In the genomic region with DNA sequence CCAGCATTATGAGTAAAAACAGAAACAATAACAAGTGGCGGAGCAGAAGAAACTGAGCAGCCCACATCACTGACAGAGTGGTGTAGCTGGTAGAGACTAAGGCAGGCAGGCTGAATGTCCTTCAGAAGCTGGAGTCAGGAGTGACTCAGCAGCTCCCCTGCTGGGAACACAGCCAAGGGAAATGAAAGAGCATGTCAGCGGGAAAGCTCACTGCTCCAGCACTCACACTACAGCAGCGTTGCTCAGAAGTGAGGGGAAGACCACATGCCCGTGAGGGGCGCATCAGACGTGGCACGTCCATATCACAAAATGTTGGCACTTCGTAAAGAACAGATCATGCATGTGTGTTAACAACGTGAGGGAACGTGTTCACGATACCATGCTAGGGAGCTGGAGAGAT, we compare ENCODE assay signal across 8 mouse cellular contexts. TPM values are rescaled to one million over a fixed set of nuclear protein-coding genes. Genes with fewer than 3 reads are reported as not detected.
DNase-seq lines count a peak whose midpoint lies in the region; ATAC-seq and TF ChIP-seq lines count a peak whose summit lies in the region.

No protein-coding gene starts in this region.

- no peaks in the 10 kb centered on the region for H3K27me3 ChIP-seq in MEL (ENCODE audit: control insufficient read depth in 1 of 2, insufficient read depth in 2 of 2, low read length in 2 of 2)
- peaks cover 39% of the 10 kb centered on the region for H3K27me3 ChIP-seq in hindbrain, embryonic 12.5 days

- peak overlapping the region; percentile 82 for H3K27ac ChIP-seq in MEL (ENCODE audit: control insufficient read depth, low read depth, low read length)
- H3K27ac ChIP-seq in hindbrain, embryonic 12.5 days, result no peak overlapping the region; the same call in 1 of the 2 replicates

- 0 out of 6 replicates have a peak, but pooled peaks of 1 of the 3 experiments have one; percentile 8 for TF ChIP-seq CTCF in MEL (IDR thresholded peaks at IDR 0.05 in 2 of 3, conservative IDR thresholded peaks at IDR 0.05 in 1 of 3; ENCODE audit: control insufficient read depth in 1 of 3, insufficient read depth in 1 of 3, low read depth in 2 of 3, low read length in 3 of 3, poor library complexity in 1 of 3, severe bottlenecking in 1 of 3)

- WGBS in hindbrain, embryonic 12.5 days, result 27% methylated on average over 11 of the region's 11 CpGs

- peak; percentile 47 for ATAC-seq in hindbrain, embryonic 12.5 days (ENCODE audit: low FRiP score)

- TF ChIP-seq EP300 in MEL (IDR thresholded peaks at IDR 0.05; ENCODE audit: low read depth in 1 of 2, low read length in 2 of 2), result no peak; a peak in 1 of 4 replicates

- TF ChIP-seq RAD21 in MEL (IDR thresholded peaks at IDR 0.05; ENCODE audit: low read depth, low read length), result no peak

- H3K4me2 ChIP-seq in hindbrain, embryonic 12.5 days (replicated peaks), result no peak overlapping the region; the same call in 1 of the 2 replicates

- H3K4me3 ChIP-seq in MEL (ENCODE audit: control insufficient read depth in 1 of 2, insufficient read depth in 1 of 2, low read depth in 2 of 2, low read length in 2 of 2), result peak overlapping the region; percentile 45 to 63
- no peak overlapping the region for H3K4me3 ChIP-seq in hindbrain, embryonic 12.5 days

- peak; percentile 89 for DNase-seq in MEL (ENCODE audit: low read depth, low spot score)
- peak; percentile 77 to 84 for DNase-seq in cerebellum, adult 18-20 months
- DNase-seq in frontal cortex, postnatal 10 days (ENCODE audit: low spot score in 2 of 2), result peak; percentile 72 to 75
- peak; percentile 49 to 56 for DNase-seq in layer of hippocampus, postnatal 25 days (ENCODE audit: extremely low spot score in 1 of 2, low spot score in 1 of 2)
- peak; percentile 86 for DNase-seq in lung, postnatal 14 days
- DNase-seq in retina, embryonic 14.5 days (ENCODE audit: low spot score), result peak; percentile 70
- DNase-seq in thymus, postnatal 4 days, result peak; percentile 55

- peaks cover 0 to 8% of the 10 kb centered on the region in 2 experiments; a peak in 2 of 4 replicates for H3K36me3 ChIP-seq in MEL (ENCODE audit: control insufficient read depth in 1 of 2, insufficient read depth in 2 of 2, low read length in 2 of 2)
- H3K36me3 ChIP-seq in hindbrain, embryonic 12.5 days, result no peaks in the 10 kb centered on the region

- peaks cover 6 to 8% of the 10 kb centered on the region in 2 experiments; a peak in 3 of 4 replicates for H3K4me1 ChIP-seq in MEL (ENCODE audit: control insufficient read depth in 1 of 2, insufficient read depth in 2 of 2, low read length in 2 of 2)
- peaks cover 28% of the 10 kb centered on the region for H3K4me1 ChIP-seq in hindbrain, embryonic 12.5 days

- peak in 1 of 2 experiments; percentile 45; a peak in 1 of 4 replicates for TF ChIP-seq POLR2A in MEL (IDR thresholded peaks at IDR 0.05; ENCODE audit: control insufficient read depth in 1 of 2, insufficient read depth in 1 of 2, low read depth in 1 of 2, low read length in 2 of 2, poor library complexity in 1 of 2)

- no peaks in the 10 kb centered on the region for H3K9me3 ChIP-seq in MEL (replicated peaks; ENCODE audit: insufficient read depth, low read length)
- no peaks in the 10 kb centered on the region for H3K9me3 ChIP-seq in hindbrain, embryonic 12.5 days (replicated peaks)

- peaks cover 9% of the 10 kb centered on the region for H3K79me2 ChIP-seq in MEL (ENCODE audit: control insufficient read depth, insufficient read depth, low read length, poor library complexity)

- peak overlapping the region; percentile 57 for H3K9ac ChIP-seq in MEL (ENCODE audit: control insufficient read depth, low read depth, low read length, poor library complexity, severe bottlenecking)
- no peak overlapping the region for H3K9ac ChIP-seq in hindbrain, embryonic 12.5 days

TF ChIP-seq in MEL, 35 proteins besides CTCF, POLR2A, EP300 and RAD21:
- TF ChIP-seq MEF2A (IDR thresholded peaks at IDR 0.05; ENCODE audit: extremely low read depth, insufficient replicate concordance, low read depth, low read length, poor library complexity, severe bottlenecking), result no peak
- peak; percentile 77 for TF ChIP-seq MAX (IDR thresholded peaks at IDR 0.05; ENCODE audit: low read length)
- peak; percentile 35; the same call in 1 of the 2 replicates for TF ChIP-seq NELFE (IDR thresholded peaks at IDR 0.05; ENCODE audit: low read depth, low read length)
- TF ChIP-seq SIN3A (IDR thresholded peaks at IDR 0.05; ENCODE audit: low read length), result peak; percentile 66
- no peak for TF ChIP-seq MYB (IDR thresholded peaks at IDR 0.05; ENCODE audit: low read depth, low read length)
- TF ChIP-seq ETS1 (IDR thresholded peaks at IDR 0.05; ENCODE audit: low read depth, low read length), result peak; percentile 72
- TF ChIP-seq BHLHE40 (IDR thresholded peaks at IDR 0.05; ENCODE audit: borderline replicate concordance, low read depth, low read length), result no peak
- no peak for TF ChIP-seq CHD1 (IDR thresholded peaks at IDR 0.05; ENCODE audit: low read depth, low read length)
- no peak for TF ChIP-seq NRF1 (IDR thresholded peaks at IDR 0.05; ENCODE audit: insufficient read depth, low read depth, low read length, poor library complexity, severe bottlenecking)
- TF ChIP-seq MAFK (IDR thresholded peaks at IDR 0.05; ENCODE audit: borderline replicate concordance, low read depth, low read length), result no peak
- TF ChIP-seq TBP (IDR thresholded peaks at IDR 0.05; ENCODE audit: low read depth, low read length), result peak; percentile 84
- TF ChIP-seq ELF1 (IDR thresholded peaks at IDR 0.05; ENCODE audit: low read depth, low read length), result no peak
- TF ChIP-seq HCFC1 (IDR thresholded peaks at IDR 0.05; ENCODE audit: low read depth, low read length), result no peak
- TF ChIP-seq TAL1 (IDR thresholded peaks at IDR 0.05; ENCODE audit: low read length), result no peak
- TF ChIP-seq ZC3H11A (IDR thresholded peaks at IDR 0.05; ENCODE audit: low read depth, low read length), result no peak
- no peak for TF ChIP-seq UBTF (IDR thresholded peaks at IDR 0.05; ENCODE audit: borderline replicate concordance, insufficient read depth, low read depth, low read length)
- TF ChIP-seq MXI1 (IDR thresholded peaks at IDR 0.05; ENCODE audit: low read depth, low read length), result peak; percentile 72; the same call in 1 of the 2 replicates
- TF ChIP-seq MYC (IDR thresholded peaks at IDR 0.05; ENCODE audit: low read depth, low read length), result peak; percentile 82; the same call in 1 of the 2 replicates

RNA-seq across cellular contexts. Expression of a gene that starts 3.7 kb away (rescaled TPM):
- 6.7 and 7.1 TPM in 2 replicates for total RNA-seq in MEL (2012; rRNA removed)
- polyA plus RNA-seq in MEL (2012; ENCODE audit: insufficient read depth in 1 of 2, insufficient read length in 2 of 2, low read depth in 1 of 2, low replicate concordance in 2 of 2, missing spikeins in 1 of 2), result 1 to 10 TPM in 1 of 2 experiments, not detected in 1; 8.4 TPM
- 2.8 and 3.2 TPM in 2 replicates for polyA plus RNA-seq in hindbrain, embryonic 12.5 days (2016; fragmentation: Nextera tagmentation; extraction: Ambion mirVana)
- total RNA-seq in layer of hippocampus, postnatal 25 days (2021), result 1 to 10 TPM; 7.7 to 9.2 TPM
